Mouse (Mus musculus): Measurements from ENCODE around the gene Kcnj16.
A peak's percentile ranks its signal among the peaks of the same experiment; 100 is the strongest.

The Kcnj16 gene

DNA sequence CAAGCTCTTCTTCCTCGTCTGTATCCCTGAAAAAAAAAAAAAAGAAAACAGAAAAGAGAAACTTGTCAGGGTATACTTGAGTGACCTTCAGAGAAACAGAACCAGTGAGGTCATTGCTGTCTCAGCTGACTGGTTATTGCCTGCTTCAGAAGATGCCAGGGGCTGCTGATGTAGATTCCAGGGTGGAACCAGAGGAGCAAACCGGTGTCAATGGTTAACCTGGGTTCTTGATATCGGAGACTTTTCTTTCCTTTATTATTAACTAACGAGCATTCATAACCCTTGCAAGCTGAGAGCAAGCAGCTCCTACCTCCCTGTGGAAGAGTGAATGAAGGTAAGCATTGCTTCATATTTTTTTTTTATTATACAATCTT, at the start of gene Kcnj16:
Gene Kcnj16, plus strand, starts transcription at position 272 of the 374 bp plus-strand sequence.
- DNase-seq: no peak

DNA sequence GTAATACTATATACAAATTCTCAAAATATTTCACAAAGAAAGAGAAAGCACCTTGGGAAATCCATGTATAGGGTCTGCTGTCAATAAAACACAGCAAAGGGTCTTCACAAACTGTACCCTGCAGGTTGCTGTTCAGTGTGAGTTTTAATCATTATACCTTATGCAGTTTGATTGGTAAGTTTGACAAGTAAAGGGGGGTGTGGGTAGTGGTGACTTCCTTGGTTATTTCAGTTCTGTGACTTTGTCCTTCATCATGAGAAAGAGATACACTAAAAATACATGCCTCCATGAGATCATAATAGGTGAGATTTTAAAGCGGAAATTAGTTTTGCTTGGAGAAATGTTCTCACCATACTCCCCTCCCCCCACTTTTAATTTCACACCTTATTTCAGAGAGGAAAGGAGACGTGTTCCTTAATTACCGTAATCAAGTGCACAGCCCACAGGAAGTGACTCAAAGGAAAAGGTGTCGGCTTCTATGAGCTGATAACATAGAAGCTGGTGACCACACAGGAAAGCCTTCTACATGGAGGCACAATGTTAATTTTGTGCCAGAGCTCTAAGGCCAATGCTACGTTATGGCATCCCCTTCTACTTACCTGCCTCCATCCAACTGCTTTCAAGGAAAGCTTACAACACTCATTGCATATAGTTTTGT, 48.9 kb upstream of the Kcnj16 start:
- no peak for DNase-seq

DNA sequence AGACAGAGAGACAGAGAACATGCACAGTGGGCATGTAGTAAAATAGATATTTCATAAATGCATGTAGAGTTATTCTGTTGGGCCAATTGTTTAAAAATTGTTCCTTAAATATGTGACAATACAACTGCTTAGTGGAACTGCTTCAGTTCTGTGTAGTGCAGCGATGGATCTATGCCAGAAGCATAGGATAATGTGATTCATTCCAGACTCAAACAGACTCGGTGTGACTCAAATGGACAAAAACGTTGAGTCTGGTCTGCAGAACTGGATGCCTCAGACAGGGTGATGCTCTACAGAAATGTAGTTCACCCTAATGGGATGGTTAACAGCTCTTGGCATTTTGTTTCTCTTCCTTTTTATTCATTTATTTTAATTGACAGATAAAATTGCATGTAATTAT, 32.1 kb upstream of the Kcnj16 start:
- no peak for DNase-seq

DNA sequence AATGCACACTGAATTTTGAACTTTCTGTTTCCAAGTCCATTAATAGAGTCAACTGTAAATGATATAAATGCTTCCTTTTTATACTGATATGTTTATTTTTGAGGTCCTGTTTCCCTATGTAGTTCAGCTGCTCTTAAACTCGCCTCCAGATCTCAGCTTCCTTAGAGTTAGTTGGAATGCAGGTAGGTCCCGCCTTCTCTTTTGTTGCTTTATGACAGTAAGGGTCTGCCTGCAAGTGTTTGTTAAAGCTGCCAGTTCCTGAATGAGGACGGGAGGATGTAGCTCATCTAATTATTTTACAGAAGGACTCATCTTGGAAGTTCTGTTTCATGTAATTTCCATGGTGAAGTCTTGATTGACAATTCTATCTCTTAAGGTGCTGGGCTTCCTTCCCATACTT, 25.6 kb upstream of the Kcnj16 start:
- no peak for DNase-seq

DNA sequence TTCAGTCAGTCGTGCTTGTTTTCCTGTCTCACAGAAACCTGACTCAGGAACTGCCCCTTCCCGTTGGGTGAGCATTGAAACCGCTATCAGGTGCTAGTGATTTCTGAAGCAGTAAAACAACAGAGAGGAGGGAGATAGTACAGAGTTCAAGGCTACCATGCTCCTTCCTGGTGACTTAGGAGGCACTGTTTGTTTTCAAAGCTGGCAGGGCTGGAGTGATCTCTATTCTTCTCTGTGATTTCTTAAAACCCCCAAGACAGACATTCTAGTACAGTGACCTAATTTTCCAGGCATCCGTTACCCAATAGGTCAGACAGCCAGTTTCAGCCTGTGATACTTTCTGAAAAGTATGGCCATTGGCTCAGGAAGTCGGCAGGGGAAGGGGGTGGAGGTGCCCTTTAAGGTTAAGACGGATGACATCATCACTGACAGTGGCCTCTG, 25.1 kb upstream of the Kcnj16 start:
- DNase-seq: peak; percentile 36

DNA sequence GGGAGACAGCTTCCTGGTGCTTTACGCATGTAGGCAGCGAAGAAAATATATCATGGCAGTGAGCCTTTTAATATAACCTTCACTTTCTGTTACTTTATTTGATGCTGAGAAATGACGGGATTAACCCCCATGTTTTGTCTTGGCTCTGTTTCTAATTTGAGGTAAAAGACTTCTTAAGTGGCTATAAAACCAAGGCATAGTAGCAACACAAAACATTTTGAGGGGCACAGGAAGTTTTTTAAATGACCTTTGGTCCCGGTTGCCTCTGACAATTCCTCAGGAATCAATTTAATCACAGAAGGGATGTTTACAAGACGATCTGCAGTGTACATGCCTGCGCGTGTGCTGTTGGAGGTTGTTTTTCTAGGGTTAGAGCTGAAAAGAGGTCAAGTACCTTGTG, 11.2 kb upstream of the Kcnj16 start:
- no peak for DNase-seq

DNA sequence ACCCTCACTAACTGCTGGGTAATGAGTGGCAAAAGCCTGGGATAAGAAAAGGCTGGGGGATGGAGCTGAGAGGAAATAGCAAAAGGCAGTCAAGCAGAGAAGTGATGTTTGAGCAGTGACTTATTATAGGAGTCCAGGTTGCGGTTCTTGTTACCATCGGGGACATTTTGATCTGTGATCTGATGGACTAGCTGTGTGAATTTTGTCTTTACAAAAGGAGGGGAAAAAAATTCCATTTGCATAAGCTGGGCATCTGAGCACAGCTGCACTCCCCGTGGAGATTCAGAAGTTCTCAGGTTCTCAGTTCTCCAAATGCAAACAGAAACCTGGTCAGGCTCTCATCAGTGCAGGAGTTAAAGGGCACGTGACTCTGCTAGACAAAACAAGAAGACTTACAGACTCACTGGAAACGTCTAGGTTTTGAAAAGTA, 6.2 kb upstream of the Kcnj16 start:
- no peak for DNase-seq

DNA sequence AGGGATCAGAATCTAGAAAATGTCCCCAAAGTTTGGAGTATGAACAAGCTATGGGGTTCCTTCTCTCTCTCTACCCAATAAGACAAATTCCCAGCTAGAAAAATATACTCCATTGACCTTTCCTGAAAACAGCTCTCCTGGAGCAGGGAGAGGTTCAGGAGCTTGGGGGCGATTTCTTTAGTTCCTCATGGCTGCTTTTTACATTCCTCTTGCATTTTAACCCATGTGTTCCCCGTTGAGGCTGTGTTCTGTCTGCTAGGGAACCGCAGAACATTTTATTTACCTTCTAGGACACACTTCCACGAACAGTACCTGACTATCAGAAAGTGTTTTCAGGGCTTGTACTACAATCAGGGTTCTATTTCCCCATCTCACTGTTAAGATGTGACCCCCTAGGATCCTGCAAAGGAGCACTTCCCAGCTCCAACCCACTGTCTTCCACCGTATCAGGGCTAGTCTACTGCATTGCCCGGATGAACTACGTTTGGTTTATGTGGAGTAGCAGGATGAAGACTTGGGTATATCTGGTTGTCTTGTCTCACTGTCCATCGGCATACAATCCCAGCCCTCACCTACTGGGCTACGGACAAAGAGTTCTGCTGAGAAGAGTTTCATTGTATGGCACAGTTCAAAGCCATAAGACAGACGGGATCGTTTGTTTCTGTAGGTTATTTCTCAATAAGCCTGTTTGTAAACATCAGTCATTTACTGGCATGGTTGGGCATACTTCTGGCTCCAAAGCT, 643 bp upstream of the Kcnj16 start:
- no peak for DNase-seq

DNA sequence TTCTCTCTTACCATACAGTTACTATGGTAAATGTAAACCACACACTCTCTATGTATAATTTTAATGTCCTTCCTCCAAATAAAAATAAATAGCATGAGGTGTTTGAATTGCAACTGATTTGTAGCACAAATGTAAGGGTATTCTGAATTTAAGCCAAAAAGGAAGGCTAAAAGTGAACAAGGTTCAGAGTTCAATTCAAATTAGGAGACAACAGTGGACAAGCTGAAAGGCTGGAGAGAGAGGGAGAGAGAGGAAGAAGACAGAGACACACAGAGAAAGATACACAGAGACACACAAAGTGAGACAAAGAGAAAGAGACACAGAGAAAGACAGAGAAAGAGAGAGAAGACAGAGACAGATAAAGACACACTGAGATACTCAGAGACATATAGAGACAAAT, 1.1 kb downstream of the Kcnj16 start:
- DNase-seq: no peak

DNA sequence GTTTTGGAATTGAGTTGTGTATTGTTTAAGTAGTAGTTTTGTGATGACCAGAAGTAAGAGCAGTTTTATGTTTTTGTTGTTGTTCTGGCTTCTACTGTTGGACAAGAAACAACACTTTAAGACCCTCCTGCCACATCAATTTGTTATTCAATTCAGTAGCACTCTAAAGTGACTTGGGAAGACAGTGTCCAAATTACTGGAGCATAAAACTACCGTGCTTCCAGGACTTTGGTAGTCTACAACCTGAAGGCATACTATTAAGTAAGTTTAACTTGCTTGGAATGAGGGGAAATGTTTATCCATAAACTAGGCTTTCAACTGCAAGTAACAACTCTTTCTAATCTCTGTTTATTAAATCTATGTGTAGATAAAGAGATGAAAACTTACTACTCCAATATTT, 17.7 kb downstream of the Kcnj16 start:
- DNase-seq: no peak

DNA sequence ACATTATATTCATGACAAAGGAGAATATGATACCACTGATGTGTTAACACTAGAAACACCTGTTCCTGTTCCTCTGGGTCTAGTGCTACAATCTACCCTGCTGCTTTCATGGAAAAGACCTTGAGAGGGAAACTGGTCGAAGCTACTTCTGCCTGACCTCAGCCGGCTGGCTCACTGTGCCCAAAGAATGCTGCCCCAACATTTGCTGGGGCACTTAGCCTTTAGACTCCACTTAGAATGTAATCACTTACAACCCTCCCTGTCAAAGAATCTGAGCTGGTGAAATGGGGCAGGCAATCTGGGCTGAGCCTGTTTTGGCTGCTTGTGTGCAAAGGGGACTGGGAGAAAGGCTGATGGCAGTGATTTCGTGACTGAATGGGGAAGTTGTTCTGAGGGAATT, 18.1 kb downstream of the Kcnj16 start:
- DNase-seq: peak; percentile 5

DNA sequence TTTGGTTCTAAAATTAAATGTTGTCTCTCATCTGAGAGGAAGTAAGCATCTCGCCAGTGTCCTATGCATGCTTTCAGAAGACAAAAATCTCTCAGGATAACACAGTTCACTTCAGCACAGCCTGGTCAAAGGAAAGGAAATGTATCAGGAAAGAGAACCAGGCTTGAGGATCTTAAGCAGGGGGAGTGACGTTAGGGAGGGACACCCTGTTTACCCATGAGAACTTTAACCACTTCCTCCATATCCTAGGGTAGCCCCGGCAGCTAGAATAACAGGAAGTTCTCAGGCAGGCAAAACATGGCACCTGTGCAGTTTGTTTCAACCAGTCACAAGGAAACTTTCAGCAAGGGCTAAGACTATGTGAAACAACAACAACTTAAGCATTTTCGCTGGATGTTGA, 25.8 kb downstream of the Kcnj16 start:
- DNase-seq: peak; percentile 48

DNA sequence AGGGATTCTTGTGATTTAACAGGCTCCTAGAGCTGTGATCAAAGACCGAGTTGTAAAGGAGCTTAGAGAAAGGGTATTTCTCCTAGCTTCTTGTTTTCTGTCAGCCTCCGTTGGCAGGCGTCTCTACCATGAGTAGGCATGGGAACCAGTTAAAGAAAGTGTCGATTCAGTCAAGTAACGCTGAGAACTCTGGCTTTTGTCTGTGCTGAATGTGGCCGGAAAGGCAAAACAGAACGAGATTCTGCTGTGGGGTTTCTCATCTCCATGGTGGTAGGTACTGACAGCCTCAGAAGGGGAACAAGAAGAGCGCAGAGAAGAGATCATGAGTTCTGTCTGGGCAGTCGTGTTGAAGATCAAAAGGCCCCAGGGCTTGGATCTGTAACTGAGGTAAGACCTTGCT, 29.4 kb downstream of the Kcnj16 start:
- DNase-seq: no peak

DNA sequence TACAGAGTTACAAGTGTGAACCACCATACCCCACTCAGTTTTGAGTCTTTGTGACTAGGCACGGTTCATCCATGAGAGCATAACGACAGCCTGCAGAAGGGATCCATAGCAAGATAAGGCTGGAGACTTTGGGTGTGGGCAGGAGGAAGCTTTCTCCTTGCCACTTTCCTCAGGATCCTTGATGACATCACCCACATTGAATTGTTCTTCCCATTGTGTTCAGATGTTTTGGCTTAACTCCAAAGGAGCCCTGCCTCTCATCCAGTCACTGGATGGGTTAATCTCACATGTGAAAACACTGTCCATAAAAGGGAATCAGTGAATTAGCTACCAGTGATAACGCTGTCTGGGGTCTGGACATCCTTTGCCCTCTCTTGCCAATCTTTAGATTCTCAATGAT, 37.3 kb downstream of the Kcnj16 start:
- peak; percentile 34 for DNase-seq

DNA sequence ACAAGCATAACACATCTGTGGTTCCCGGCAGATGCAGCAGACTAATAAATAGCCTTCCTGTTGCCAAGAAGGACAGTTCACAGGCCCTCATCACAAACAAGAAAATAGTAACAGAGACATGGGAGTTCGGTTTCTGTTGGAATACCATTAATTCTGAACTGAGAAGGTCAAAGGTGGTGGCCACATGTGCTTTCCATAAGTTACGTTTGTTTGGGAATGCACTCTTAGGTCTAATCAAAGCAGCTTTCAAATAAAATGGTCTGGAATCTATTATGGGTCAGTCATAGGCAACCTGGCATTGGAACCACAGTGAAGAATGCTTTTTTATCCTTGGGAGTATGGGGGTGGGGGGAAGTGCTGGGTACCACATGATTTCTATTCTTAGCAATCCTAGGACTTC, 41.6 kb downstream of the Kcnj16 start:
- DNase-seq: no peak

DNA sequence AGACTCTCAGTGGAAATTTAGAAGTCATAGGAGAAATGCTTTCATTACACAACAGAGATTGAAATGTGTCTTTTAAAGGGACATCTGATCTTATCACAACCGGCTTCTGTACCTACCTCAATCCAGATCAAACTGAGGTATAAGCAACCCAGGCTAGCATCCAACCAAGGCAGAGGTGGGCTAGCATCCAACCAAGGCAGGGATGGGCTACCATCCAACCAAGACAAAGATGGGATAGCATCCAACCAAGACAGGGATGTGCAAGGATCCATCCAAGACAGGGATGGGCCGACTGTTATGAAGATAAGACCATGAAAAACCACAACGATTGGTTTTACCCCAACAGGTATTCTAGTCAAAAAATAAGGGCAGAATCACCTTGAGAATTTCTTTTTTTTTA, 48.4 kb downstream of the Kcnj16 start:
- no peak for DNase-seq

DNA sequence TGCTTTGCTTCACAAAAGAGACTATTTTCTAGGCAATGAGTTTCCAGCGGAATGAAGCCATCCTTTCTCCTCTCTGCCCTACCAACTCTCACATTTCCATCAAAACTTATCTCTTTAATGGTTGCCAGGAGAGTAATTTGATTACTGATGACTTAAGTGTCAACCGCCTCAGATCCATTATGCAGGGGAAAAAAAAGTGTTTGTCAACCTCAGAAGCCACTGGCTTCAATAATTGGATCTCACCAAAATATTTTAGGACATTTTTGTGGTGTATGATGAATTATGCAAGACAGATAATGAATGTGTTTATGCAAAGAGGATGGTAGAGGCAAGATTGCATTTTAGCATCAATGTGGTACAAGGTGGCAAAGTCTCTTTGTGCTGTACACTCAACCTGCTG, 52.4 kb downstream of the Kcnj16 start:
- no peak for DNase-seq

DNA sequence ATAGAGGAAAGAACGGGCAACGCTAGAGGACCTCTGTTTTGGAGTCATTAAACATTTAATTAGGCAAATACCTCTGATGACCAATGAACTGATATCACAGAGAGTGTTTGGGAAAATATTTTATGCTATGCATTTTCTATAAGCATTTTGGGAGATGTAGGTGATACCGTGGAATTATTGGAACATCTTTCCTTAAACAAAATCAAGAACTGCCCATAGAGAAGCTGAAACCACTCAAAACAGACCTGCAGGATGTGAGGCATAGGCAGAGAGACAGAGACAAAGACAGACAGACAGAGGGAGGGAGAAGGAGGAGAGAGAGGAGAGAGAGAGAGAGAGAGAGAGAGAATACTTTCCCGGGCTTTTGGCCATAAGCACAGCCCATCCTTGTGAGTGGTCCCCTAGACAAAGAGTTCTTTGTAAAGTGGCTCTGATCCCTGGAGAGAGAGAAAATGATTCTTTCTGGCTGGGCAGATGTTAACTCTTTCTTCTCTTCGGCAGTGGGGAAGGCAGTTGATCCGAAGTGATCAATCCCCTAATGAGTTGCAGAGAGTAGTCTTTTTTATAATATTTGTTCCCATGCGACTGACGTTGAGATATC, 54.9 kb downstream of the Kcnj16 start:
- no peak for DNase-seq

DNA sequence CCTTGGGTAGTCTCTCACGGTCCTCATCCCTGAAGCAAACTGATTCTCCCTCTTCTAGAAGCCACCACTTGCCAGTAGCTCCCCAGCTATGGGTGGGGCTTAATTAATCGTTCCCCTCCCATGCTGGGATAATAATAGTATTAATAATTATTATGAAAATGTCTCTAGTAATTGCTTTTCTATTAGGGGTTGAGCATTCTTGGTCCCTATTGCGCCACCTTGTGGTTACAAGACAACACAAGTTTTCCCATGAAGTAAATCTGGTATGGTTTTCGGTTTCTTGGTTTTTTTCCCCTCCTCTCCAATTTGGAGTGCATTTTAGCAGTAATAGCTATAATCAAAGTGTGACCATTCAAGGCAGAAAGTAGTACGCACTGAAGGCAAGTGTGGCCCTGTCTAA, 74.3 kb downstream of the Kcnj16 start:
- peak; percentile 34 for DNase-seq

DNA sequence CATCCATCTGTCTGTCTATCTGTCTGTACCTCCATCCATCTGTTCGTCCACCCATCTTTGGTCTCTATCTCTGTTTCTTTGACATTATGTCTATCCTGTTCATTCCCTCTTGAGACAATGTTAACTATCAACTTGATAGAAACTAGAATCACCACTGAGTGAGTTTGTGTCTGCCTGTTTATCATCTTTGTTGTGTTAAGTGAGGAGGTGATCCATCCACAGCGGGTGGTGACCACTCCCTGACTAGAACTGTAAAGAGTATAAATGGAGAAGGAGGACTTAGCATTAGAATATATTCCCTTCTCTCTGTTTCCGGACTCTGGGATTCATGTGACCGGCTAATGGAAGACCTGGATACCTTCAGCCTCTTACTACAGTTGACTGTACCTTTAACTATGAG, 75.5 kb downstream of the Kcnj16 start:
- DNase-seq: no peak

DNA sequence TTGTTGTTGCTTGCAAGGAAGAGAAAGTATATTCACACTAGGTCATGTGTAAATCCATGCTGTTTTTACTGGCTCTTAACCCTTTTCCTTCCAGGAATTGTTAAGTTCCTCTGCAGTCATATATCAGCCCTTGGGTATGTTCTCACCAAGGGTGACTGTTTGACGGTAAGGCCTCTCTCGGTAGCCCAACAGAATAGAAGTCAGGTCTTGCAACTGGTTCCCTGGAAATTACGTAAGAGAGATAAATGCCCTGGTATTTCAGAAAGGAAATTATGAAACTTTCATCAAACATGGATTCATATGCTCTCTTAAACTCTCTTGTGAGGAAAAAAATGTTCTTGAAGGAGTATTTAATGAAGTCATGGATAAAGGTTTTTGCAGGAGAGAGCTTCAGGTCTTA, 86.4 kb downstream of the Kcnj16 start:
- DNase-seq: no peak

DNA sequence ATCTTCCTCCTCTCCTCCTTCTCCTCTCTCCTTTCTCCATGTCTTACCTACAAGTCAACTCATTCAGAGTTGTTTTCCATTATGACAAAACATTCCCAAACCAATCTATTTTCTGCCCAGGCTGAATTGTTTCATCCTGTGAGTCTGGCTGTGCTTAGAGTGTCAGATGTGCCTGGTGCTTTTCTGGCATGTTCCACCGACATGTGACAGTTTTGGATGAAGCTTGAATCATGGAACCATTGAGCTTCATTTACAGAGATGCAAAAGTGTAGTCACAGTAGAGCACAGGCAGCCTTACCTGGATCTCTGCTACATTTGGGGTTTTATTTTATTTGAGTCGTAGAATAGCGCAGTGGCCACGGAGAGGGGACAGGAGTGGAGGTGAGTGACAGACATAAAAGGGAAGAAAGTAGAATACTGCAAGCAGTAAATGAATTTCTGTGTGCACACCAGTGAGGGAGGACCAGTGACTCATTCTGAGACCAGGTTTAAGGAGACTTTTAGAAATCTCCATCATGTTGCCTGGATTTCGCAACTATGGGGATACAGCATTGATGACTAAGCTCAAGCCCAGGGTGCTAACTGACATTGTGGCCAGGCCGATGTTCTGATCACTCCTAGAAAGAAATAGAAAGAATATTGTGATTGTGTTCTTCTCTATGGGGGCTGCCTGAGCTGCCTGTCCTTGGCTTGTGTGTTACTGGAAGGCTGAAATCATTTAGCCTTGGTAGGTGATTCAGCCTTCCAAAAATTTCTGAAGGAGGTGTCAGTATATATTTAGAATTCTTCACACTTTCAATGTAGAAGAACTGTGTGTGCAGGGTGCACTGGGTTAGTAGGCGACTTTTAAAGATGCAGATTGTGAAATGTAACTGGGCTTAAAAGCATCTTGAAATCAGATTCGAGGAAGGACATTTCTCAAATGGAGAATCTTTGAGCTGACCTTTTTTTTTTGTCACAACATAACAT, 87.3 kb downstream of the Kcnj16 start:
- DNase-seq: no peak

DNA sequence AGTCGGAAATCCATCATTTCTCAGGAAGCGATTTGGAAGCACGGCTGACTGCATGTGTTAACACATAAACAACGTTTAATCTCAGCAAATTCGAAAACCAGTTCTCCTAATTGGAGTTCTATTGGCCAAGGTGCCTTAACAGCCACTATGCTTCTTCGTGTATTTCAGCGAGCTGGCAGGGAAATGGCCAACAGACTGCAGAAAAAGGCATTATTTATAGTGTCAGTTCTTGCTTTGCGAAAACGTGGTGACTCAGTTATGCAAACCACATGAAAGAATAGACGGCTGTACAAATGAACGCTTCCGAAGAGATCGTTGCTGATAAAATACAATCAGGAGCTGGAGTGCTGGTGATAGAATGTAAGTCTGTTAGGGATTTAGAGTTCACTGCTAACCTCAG, 88.2 kb downstream of the Kcnj16 start:
- no peak for DNase-seq
